Mouse (Mus musculus): Measurements from ENCODE around the gene Osbpl9.

Osbpl9 gene

DNA sequence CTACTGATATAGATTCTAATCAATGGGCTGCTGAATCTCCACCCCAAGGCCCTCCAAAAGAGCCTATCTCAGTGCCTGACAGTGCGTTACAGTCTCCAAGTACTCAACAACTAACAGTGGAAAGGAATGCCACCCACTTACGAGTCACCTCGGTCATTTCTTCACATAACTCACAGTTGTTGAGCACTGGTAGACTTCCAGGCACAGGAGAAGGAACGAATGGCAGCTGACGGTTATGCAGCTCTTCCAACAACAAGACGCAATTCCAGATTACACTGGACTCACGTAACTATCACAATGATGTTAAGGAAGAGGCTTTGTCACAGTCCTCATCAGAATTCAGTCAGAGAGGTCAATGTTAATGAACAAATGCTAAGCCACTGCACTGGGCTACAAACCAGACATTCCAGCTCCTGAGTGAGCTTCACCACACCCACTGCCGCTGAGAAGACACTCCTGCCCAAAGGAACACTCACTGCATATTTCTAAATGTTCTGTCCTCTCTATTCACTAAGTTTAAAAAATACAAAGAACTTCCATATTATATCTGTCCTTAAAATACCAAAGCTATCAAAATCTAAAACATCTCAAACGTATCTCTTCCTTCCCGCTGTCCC is 70.7 kb downstream of the Osbpl9 start:
- DNase-seq (ENCODE audit: low spot score) = no peak

- no peak for DNase-seq (ENCODE audit: low spot score)
These were observed 73.1 kb downstream of the Osbpl9 start for GRCm38 (mm10) chr4:109128971-109129370.

DNA sequence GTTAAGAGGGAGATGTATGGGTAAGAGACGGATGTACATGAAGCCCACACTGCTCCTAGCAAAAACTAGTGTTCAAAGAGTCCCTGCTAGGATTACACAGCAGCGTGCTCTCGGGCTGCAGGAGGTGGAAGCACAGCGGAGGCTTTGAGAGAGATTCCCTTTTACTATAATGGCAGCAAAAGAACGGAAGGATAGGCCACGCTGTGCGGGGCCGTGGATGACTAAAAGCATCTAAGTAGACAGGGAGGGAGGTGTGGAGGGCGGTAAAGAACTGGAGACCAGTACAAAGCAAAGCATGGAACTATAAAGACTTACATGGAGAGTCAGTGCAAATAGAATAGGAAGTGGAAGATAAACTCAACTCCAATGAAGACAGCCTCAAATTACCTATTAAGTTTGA is 74.1 kb downstream of the Osbpl9 start:
- no peak for DNase-seq (ENCODE audit: low spot score)

- no peak for DNase-seq (ENCODE audit: low spot score)
These were observed 75.1 kb downstream of the Osbpl9 start for GRCm38 (mm10) chr4:109126834-109127564.

GRCm38 (mm10) chr4:109125746-109126425 is 76.2 kb downstream of the Osbpl9 start:
- DNase-seq (ENCODE audit: low spot score) = no peak

- DNase-seq (ENCODE audit: low spot score) = no peak
These were observed 79.1 kb downstream of the Osbpl9 start for GRCm38 (mm10) chr4:109122830-109123555.

GRCm38 (mm10) chr4:109120735-109121134 is 81.3 kb downstream of the Osbpl9 start:
- no peak for DNase-seq (ENCODE audit: low spot score)

GRCm38 (mm10) chr4:109119641-109120125 is 82.4 kb downstream of the Osbpl9 start:
- no peak for DNase-seq (ENCODE audit: low spot score)

DNA sequence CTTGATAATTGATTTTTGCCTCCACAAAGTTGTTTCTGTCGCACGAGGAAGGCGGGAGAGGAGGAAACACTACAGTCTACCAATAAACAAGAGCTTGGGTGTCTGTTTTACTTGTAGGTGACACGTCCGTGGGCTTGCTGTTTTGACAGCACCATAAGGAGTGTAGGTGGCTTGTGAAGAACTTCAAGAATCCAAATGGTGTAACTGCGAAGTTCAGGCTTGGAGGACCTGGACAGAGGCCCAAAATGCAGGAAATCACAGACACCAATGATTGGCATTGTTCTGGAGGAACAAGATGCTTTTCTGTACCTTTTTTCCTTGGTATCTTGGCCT is 83.8 kb downstream of the Osbpl9 start:
- no peak for DNase-seq (ENCODE audit: low spot score)

- DNase-seq (ENCODE audit: low spot score) = peak; percentile 92
These were observed 84.3 kb downstream of the Osbpl9 start for GRCm38 (mm10) chr4:109117596-109118326.

GRCm38 (mm10) chr4:109116938-109117337 is 85.1 kb downstream of the Osbpl9 start:
- DNase-seq (ENCODE audit: low spot score) = no peak

- DNase-seq (ENCODE audit: low spot score) = no peak
These were observed 85.6 kb downstream of the Osbpl9 start for GRCm38 (mm10) chr4:109116494-109116893.

DNA sequence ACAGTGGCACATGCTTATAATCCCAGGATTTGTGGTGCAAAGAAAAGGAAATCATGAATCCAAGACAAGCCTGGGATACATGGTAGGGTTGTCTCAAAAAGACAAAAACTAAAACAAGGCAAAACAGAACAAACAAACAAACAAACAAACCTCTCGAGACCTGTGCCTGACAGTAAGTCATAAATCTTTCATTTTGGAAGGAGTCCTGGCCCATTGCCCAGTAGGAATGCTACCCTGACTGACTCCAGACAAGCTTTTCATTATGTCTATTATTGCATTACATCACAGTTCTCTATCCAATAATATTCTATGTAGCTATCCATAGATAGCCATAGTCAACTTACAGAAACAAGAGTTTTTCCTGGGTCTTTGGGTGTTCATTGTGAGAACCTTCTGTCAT is 86.3 kb downstream of the Osbpl9 start:
- DNase-seq (ENCODE audit: low spot score) = no peak

GRCm38 (mm10) chr4:109114308-109114707 is 87.8 kb downstream of the Osbpl9 start:
- no peak for DNase-seq (ENCODE audit: low spot score)

GRCm38 (mm10) chr4:109112915-109113505 is 89.1 kb downstream of the Osbpl9 start:
- no peak for DNase-seq (ENCODE audit: low spot score)

DNA sequence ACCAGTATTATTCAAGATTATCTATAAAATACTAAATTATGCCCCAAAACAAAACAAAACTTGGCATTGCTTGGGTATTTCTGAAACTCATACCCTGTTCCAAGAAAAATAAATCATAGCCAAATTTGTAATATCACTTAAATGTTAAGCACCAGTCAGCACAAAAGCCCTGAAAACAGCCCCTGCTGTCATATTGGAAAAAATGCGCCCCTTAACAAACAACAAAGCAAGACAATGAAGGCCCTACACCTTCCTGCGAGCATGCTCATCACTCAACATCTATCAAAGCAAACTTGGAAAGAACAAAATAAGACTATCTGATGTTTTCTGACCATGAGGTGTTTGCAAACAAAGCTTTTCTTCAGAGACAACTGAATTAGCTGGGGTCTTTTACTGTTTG is 91.1 kb downstream of the Osbpl9 start:
- DNase-seq (ENCODE audit: low spot score) = no peak

DNA sequence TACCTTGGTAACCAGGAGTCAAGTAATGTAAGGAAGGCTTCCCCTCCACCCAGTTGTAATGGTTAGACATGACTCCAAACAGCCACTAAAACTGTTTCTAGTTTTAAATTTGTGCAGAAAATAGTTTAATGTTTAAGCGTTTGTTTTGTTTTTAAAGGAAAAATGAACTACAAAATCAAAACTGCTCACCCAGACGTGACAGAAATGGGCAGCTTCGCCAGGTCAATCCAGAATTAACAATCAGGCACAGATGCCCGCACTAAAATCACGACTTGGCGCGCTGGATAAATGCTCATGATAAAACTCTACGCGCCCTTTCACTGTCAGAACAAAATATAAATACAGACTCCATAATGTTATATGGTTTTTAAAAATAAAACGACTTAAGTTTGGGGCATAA is 92.4 kb downstream of the Osbpl9 start:
- DNase-seq (ENCODE audit: low spot score) = no peak

- DNase-seq (ENCODE audit: low spot score) = no peak
These were observed 93.1 kb downstream of the Osbpl9 start for GRCm38 (mm10) chr4:109109012-109109411.

DNA sequence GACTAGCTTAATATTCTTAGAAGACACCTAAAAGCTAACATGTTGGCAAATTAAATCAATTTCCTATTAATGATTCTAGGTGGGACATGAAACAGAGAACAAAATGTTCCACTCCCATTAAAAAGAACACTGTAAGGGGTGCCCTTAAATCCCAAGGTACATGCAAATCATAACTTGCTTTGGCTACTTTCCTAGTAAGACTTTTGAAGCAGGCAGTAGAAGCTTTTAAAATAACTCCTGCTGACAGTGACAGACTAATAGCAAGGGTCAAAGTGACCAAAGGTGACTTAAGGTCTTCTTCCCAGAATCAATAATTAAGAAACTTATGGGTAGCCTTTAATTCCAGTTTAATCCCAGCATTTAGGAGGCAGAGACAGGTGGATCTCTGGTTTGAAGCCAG is 95.5 kb downstream of the Osbpl9 start:
- DNase-seq (ENCODE audit: low spot score) = no peak

- DNase-seq (ENCODE audit: low spot score) = no peak
These were observed 96.0 kb downstream of the Osbpl9 start for GRCm38 (mm10) chr4:109106034-109106433.

- DNase-seq (ENCODE audit: low spot score) = no peak
These were observed 96.8 kb downstream of the Osbpl9 start for GRCm38 (mm10) chr4:109105254-109105653.

Measured in ovary, postnatal 36 days (tissue).